Mouse (Mus musculus): ENCODE measurements around the gene Gramd1c. TPM values are rescaled to one million over a fixed set of nuclear protein-coding genes. Genes with fewer than 3 reads are reported as not detected.

Gene Gramd1c
- total RNA-seq, 2 experiments from 2014 or later: 1.2 to 1.8 TPM

- ATAC-seq (replicated peaks; ENCODE audit: low FRiP score, poor library complexity, severe bottlenecking): no peak
Observed at GRCm38 (mm10) chr16:43971189-43971588, 92.0 kb downstream of the Gramd1c start.

DNA sequence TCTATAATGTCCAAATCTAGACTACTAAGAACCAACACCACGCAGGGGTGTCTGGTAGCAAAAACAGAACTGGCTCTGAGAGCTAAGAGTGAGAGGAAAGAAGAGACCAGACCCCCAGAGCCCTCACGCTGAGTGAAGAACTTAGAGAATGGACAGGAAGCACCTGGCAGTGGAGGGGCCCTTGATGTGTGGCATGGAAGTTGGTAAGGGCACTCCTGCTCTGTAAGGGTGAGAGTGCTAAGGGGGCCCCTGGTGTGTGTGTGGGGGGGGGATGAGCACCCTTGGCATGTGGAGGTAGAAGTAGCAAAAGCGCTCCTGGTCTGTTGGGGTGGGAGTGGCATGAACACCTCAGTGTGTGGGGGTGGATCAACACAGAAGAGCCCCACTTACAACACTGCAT, 92.7 kb downstream of the Gramd1c start:
- no peak for ATAC-seq (replicated peaks; ENCODE audit: low FRiP score, poor library complexity, severe bottlenecking)

- no peak for ATAC-seq (replicated peaks; ENCODE audit: low FRiP score, poor library complexity, severe bottlenecking)
Observed at GRCm38 (mm10) chr16:43965781-43966389, 97.3 kb downstream of the Gramd1c start.

GRCm38 (mm10) chr16:43963780-43964179, 99.4 kb downstream of the Gramd1c start:
- no peak for ATAC-seq (replicated peaks; ENCODE audit: low FRiP score, poor library complexity, severe bottlenecking)

DNA sequence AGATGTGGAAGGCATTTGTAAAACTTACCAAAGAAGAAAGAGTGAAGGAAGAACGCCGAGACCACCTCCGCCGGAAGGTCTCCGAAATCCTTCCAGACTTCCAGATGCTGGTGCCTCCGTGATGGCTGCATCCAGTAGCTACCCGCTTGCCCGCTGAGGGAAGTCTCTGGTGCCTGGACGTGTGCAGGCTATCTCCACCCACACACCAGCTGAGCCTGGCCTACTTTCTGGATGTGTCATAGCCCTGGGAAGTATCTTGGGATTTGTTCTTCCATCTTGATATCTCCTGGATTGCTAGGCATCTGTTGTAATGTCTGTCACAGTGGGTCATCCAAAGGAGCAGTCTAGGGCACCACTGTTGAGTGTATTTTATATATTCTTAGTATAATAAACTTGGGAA, 99.9 kb downstream of the Gramd1c start:
- no peak for ATAC-seq (replicated peaks; ENCODE audit: low FRiP score, poor library complexity, severe bottlenecking)

DNA sequence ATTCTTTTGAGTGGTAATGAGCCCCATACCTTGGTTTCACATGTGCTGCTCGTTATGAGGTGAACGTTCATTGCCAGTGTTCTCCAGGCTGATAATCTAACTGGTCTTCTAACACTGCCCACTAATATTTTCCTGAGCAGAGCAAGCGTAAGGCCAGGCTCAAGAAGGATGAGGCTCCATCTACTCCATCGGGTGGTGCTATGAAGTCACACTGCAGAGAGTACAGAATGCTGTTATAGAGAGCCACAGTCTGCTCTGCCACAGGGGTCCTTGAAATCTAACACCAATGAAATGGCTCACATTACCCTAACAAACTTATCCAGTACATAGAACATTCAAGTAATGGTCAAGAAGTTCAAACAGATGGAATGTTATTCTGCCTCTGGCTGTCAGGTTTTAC, 105.1 kb downstream of the Gramd1c start:
- no peak for ATAC-seq (replicated peaks; ENCODE audit: low FRiP score, poor library complexity, severe bottlenecking)

DNA sequence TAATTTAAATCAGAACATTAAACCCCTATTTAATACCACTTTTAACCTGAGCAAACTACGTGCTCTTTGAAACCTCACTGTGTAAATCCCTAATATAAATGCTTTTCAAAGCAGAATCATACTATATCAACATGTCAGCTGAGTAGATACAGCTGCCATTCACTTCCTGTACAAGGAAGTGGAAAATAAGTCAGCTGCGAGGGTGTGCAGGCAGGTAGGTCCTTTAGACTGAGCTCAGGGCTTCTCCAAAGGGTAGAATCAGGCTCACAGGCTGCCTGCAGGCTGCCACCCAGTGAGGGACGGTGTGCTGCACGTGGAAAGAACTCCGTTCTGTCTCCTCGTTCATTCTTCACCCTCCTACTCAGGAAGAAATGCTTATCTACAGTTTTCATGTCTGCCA, 108.2 kb downstream of the Gramd1c start:
- ATAC-seq (replicated peaks; ENCODE audit: low FRiP score, poor library complexity, severe bottlenecking): no peak

DNA sequence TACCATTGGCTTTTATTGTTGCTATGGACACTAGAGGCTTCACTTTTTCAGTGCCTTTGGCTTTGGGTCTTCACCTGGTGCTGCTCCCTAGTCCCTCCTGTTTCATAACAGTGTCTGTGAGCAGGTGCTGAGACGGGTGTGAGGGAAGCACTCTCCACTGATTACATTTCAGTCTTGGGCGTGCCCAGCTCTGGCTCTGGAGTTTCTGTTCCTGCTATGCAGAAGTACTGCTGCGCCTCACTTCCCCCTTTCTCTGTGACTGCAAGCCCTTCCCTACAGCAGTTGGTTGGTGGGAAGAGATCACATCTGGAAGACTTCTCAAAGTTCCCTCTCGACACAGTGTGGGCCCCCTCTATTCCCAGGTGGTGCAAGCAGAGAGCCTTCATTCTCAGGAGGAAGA, 111.6 kb downstream of the Gramd1c start:
- no peak for ATAC-seq (replicated peaks; ENCODE audit: low FRiP score, poor library complexity, severe bottlenecking)

GRCm38 (mm10) chr16:43945869-43946268, 117.3 kb downstream of the Gramd1c start:
- ATAC-seq (replicated peaks; ENCODE audit: low FRiP score, poor library complexity, severe bottlenecking): no peak

DNA sequence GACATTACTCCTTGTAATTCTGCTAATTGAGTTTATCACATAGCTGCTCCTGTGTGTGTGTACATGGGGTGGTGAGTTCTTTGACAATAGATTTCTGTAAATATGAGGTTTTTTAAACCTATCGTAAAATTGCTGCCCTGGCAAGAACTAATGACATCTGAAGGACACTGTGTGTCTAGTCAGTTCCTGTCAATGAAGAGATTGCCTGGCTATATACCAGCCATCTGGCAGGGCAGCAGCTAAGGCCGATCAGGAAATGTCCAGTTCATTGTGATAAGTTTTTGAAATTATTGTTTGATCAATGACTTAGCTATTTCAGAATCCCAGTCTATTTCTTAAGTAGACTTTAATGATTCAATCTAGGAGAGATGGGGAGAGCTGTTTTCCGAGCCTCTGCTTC, 117.8 kb downstream of the Gramd1c start:
- ATAC-seq (replicated peaks; ENCODE audit: low FRiP score, poor library complexity, severe bottlenecking): no peak

- ATAC-seq (replicated peaks; ENCODE audit: low FRiP score, poor library complexity, severe bottlenecking): no peak
Observed at GRCm38 (mm10) chr16:43940846-43941245, 122.3 kb downstream of the Gramd1c start.

GRCm38 (mm10) chr16:43935892-43936291, 127.3 kb downstream of the Gramd1c start:
- no peak for ATAC-seq (replicated peaks; ENCODE audit: low FRiP score, poor library complexity, severe bottlenecking)

DNA sequence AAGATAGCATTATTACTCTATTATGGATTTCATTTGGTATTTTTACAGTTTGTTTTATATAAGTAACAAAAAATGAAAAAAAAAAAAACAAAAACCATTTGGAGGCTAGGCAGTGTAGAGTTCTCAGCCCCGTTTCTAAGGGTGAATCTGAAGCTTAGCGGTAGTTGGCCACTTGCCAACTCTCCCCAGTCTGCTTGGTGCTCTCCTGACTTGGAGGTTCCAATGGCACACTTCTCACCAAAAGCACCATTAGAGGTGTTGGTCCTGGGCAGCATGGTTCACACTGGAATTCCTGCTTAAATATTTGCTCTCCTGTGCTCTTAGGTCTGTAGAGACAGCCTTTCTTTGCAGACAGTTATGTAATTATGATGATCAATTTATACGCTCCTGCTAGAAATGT, 127.8 kb downstream of the Gramd1c start:
- no peak for ATAC-seq (replicated peaks; ENCODE audit: low FRiP score, poor library complexity, severe bottlenecking)

- ATAC-seq (replicated peaks; ENCODE audit: low FRiP score, poor library complexity, severe bottlenecking): no peak
Observed at GRCm38 (mm10) chr16:43934856-43935255, 128.3 kb downstream of the Gramd1c start.

DNA sequence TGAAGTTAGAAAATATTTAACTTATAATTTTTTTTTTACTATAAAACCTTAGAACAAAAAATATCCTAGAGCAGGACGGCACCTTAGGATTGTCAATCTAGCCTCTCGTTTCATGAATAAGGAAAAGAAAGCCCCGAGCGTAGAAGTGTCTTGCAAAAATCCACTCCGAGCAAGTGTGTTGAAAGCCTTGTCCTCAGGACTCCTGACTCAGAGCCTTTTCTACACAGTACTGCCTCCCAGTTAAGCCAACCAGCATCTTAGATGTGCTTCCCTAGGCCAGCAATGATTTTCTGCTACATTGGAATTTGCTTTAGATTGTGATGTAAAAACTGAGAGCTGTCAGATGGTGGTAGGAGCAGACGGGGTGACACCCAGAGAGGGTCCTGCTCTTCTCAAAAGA, 130.1 kb downstream of the Gramd1c start:
- ATAC-seq (replicated peaks; ENCODE audit: low FRiP score, poor library complexity, severe bottlenecking): no peak

- no peak for ATAC-seq (replicated peaks; ENCODE audit: low FRiP score, poor library complexity, severe bottlenecking)
Observed at GRCm38 (mm10) chr16:43932319-43932718, 130.8 kb downstream of the Gramd1c start.

DNA sequence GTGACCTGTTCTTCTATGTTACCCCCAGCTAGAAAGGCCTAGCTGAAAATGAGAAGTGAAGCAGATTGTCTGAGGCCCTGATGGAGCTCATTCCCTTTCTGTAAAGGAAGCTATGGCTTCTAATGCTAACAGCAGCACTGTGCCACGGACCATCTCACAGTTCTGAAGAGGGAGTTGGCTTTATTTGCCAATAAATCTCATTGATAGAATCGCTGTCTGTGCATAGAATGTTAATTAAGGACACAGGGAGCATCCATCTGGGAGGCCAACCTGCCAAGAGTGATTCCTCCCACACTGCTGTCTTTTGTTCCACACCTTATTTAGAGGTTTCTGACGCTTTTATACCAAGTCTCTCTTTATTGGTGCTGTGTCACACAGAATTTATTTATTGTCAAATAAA, 131.6 kb downstream of the Gramd1c start:
- ATAC-seq (replicated peaks; ENCODE audit: low FRiP score, poor library complexity, severe bottlenecking): no peak

GRCm38 (mm10) chr16:43930577-43930976, 132.6 kb downstream of the Gramd1c start:
- ATAC-seq (replicated peaks; ENCODE audit: low FRiP score, poor library complexity, severe bottlenecking): no peak

Data from erythroblast, adult 5-6 weeks (primary cell).